Mouse (Mus musculus) midbrain, embryonic 14.5 days (tissue): ENCODE measurements around the gene Psmd13. TPM values are rescaled to one million over a fixed set of nuclear protein-coding genes. Genes with fewer than 3 reads are reported as not detected.

Experiments
- ATAC-seq: fragments of 200-750 bp; cut with Nextera tagmentation; 2 replicates; pipeline ENCODE4 v1.8.0; 2017; ENCODE audit warnings: moderate number of reproducible peaks, moderate library complexity; ENCODE audit not compliant: low FRiP score, low TSS enrichment
- DNase-seq: peaks from one replicate; pipeline ENCODE4 v3.0.0-alpha.2; 2015
- H3K27ac ChIP-seq: fragments of 300-500 bp; sonication (generic); replicated peaks from 2 replicates; pipeline ENCODE4 v1.5.1; 2014; ENCODE audit warnings: mild to moderate bottlenecking, low read depth, low read length, moderate library complexity
- H3K27me3 ChIP-seq: fragments of 300-500 bp; sonication (generic); 2 replicates; pipeline ENCODE4 v1.6.1; 2014; ENCODE audit warnings: low read length, control low read depth, mixed read lengths; ENCODE audit not compliant: control insufficient read depth, insufficient read depth
- H3K36me3 ChIP-seq: fragments of 300-500 bp; sonication (generic); 2 replicates; pipeline ENCODE4 v1.6.1; 2014; ENCODE audit warnings: low read length, control low read depth; ENCODE audit not compliant: control insufficient read depth, insufficient read depth
- H3K4me1 ChIP-seq: fragments of 300-500 bp; sonication (generic); 2 replicates; pipeline ENCODE4 v1.6.1; 2014; ENCODE audit warnings: mild to moderate bottlenecking, antibody characterized with exemption, low read length, control low read depth; ENCODE audit not compliant: control insufficient read depth, insufficient read depth
- H3K4me2 ChIP-seq: fragments of 300-500 bp; sonication (generic); 2 replicates; pipeline ENCODE4 v1.6.1; 2014; ENCODE audit warnings: mild to moderate bottlenecking, low read length, moderate library complexity
- H3K4me3 ChIP-seq: fragments of 300-500 bp; sonication (generic); replicated peaks from 2 replicates; pipeline ENCODE4 v1.5.1; 2014; ENCODE audit warnings: low read depth, low read length
- H3K9ac ChIP-seq: fragments of 300-500 bp; sonication (generic); replicated peaks from 2 replicates; pipeline ENCODE4 v1.6.1; 2014; ENCODE audit warnings: mild to moderate bottlenecking, low read length, moderate library complexity
- H3K9me3 ChIP-seq: fragments of 300-500 bp; sonication (generic); 2 replicates; pipeline ENCODE4 v1.6.1; 2016; ENCODE audit warnings: low read length, control low read depth, mixed read lengths; ENCODE audit not compliant: control insufficient read depth
- WGBS: fragments of 180-500 bp; shearing (Covaris S2); extraction: QIAGEN DNeasy Blood & Tissue Kit; methylation state at CpG from one replicate; pipeline ENCODE4 v1.1.7; 2014; 5-methylcytosine and 5-hydroxymethylcytosine counted together
- polyA plus RNA-seq: library from polyadenylated mRNA; unstranded; fragments of >200 nt; fragmentation: Nextera tagmentation; extraction: Ambion mirVana; gene quantifications from 2 replicates; pipeline ENCODE4 v1.2.1, GENCODE M21; 2014

The Psmd13 gene
- polyA plus RNA-seq, 1 experiment from 2014 or later, result 186 TPM

GRCm38 (mm10) chr7:140843806-140844205 lies 38.0 kb upstream of the Psmd13 start:
- no peak for ATAC-seq
- Histone ChIP-seq H3K4me3 (no peak overlapping the region), H3K9me3 (no peaks in the 10 kb centered on the region), H3K4me1 (no peaks in the 10 kb centered on the region), H3K36me3 (no peaks in the 10 kb centered on the region), H3K9ac (no peak overlapping the region), H3K27ac (no peak overlapping the region), H3K27me3 (no peaks in the 10 kb centered on the region; the same call in 1 of the 2 replicates), H3K4me2 (no peak overlapping the region)
- WGBS, result 77% methylated on average over 7 of the region's 7 CpGs
- DNase-seq, result no peak

GRCm38 (mm10) chr7:140844905-140845665 lies 36.7 kb upstream of the Psmd13 start, which contains the start of gene Scgb1c1:
Gene Scgb1c1 (plus strand): TSS chr7:140845547.
- DNase-seq, result peak; percentile 91
- H3K36me3 ChIP-seq, result no peaks in the 10 kb centered on the region
- ATAC-seq, result peak; percentile 49; the same call in 1 of the 2 replicates
- H3K4me1 ChIP-seq, result no peaks in the 10 kb centered on the region
- no peak within 1 kb of the TSS for H3K4me3 ChIP-seq
- no peak within 1 kb of the TSS for H3K9ac ChIP-seq
- H3K9me3 ChIP-seq, result no peaks in the 10 kb centered on the region
- no peaks in the 10 kb centered on the region; the same call in 1 of the 2 replicates for H3K27me3 ChIP-seq
- no peak within 1 kb of the TSS for H3K27ac ChIP-seq
- 31% methylated on average over 14 of the region's 14 CpGs for WGBS
- H3K4me2 ChIP-seq, result no peak within 1 kb of the TSS

- no peaks in the 10 kb centered on the region for H3K4me1 ChIP-seq
- H3K4me3 ChIP-seq, result no peak overlapping the region
- no peaks in the 10 kb centered on the region for H3K9me3 ChIP-seq
- no peak overlapping the region for H3K27ac ChIP-seq
- no peak for ATAC-seq
- H3K9ac ChIP-seq, result no peak overlapping the region
- WGBS, result 69% methylated on average over 4 of the region's 4 CpGs
- no peak for DNase-seq
- H3K4me2 ChIP-seq, result no peak overlapping the region
- H3K27me3 ChIP-seq, result no peaks in the 10 kb centered on the region; the same call in 1 of the 2 replicates
- no peaks in the 10 kb centered on the region for H3K36me3 ChIP-seq
Measured at GRCm38 (mm10) chr7:140845683-140846082, 36.1 kb upstream of the Psmd13 start.

- DNase-seq, result no peak
- H3K9me3 ChIP-seq, result no peaks in the 10 kb centered on the region
- no peaks in the 10 kb centered on the region; the same call in 1 of the 2 replicates for H3K27me3 ChIP-seq
- no peak overlapping the region for H3K4me2 ChIP-seq
- no peaks in the 10 kb centered on the region for H3K4me1 ChIP-seq
- WGBS, result 88% methylated on average over 10 of the region's 10 CpGs
- peaks cover 7% of the 10 kb centered on the region for H3K36me3 ChIP-seq
- no peak overlapping the region for H3K27ac ChIP-seq
- ATAC-seq, result no peak
- H3K4me3 ChIP-seq, result no peak overlapping the region
- no peak overlapping the region for H3K9ac ChIP-seq
Measured at GRCm38 (mm10) chr7:140846676-140847075, 35.1 kb upstream of the Psmd13 start.

- 66% methylated on average over 11 of the region's 11 CpGs for WGBS
- Histone ChIP-seq H3K27me3 (no peaks in the 10 kb centered on the region; the same call in 1 of the 2 replicates), H3K4me1 (no peaks in the 10 kb centered on the region), H3K9ac (no peak within 1 kb of the TSS), H3K27ac (no peak within 1 kb of the TSS), H3K36me3 (peaks cover 19% of the 10 kb centered on the region), H3K4me2 (no peak within 1 kb of the TSS), H3K9me3 (no peaks in the 10 kb centered on the region), H3K4me3 (no peak within 1 kb of the TSS)
- DNase-seq, result peak; percentile 43
- ATAC-seq, result no peak
Measured at GRCm38 (mm10) chr7:140847755-140848580, 33.8 kb upstream of the Psmd13 start, which contains the start of gene Odf3. Gene Odf3 (plus strand): TSS chr7:140847805.

GRCm38 (mm10) chr7:140848591-140848990 lies 33.2 kb upstream of the Psmd13 start:
- H3K4me1 ChIP-seq, result no peaks in the 10 kb centered on the region
- no peak for DNase-seq
- peaks cover 25% of the 10 kb centered on the region for H3K36me3 ChIP-seq
- no peak overlapping the region for H3K9ac ChIP-seq
- 91% methylated on average over 10 of the region's 10 CpGs for WGBS
- no peak for ATAC-seq
- no peak overlapping the region for H3K27ac ChIP-seq
- H3K27me3 ChIP-seq, result no peaks in the 10 kb centered on the region; the same call in 1 of the 2 replicates
- H3K9me3 ChIP-seq, result no peaks in the 10 kb centered on the region
- no peak overlapping the region for H3K4me3 ChIP-seq
- H3K4me2 ChIP-seq, result no peak overlapping the region

- H3K9me3 ChIP-seq, result no peaks in the 10 kb centered on the region
- peaks cover 8% of the 10 kb centered on the region for H3K4me1 ChIP-seq
- no peak overlapping the region for H3K9ac ChIP-seq
- no peak overlapping the region for H3K4me2 ChIP-seq
- no peak overlapping the region for H3K4me3 ChIP-seq
- no peaks in the 10 kb centered on the region for H3K27me3 ChIP-seq
- DNase-seq (no peak), ATAC-seq (no peak)
- H3K27ac ChIP-seq, result no peak overlapping the region
- peaks cover 35% of the 10 kb centered on the region for H3K36me3 ChIP-seq
- WGBS, result 96% methylated on average over 4 of the region's 4 CpGs
Measured at GRCm38 (mm10) chr7:140851916-140852315, 29.9 kb upstream of the Psmd13 start.

- H3K9me3 ChIP-seq, result no peaks in the 10 kb centered on the region
- H3K4me1 ChIP-seq, result peaks cover 16% of the 10 kb centered on the region
- no peak overlapping the region for H3K4me3 ChIP-seq
- no peaks in the 10 kb centered on the region for H3K27me3 ChIP-seq
- no peak overlapping the region for H3K4me2 ChIP-seq
- WGBS, result 89% methylated on average over 9 of the region's 9 CpGs
- H3K9ac ChIP-seq, result no peak overlapping the region
- no peak overlapping the region for H3K27ac ChIP-seq
- ATAC-seq (no peak), DNase-seq (no peak)
- peaks cover 37% of the 10 kb centered on the region for H3K36me3 ChIP-seq
Measured at GRCm38 (mm10) chr7:140853386-140853785, 28.4 kb upstream of the Psmd13 start.
